ENCODE assay signal across 8 mouse cellular contexts in genomic region chr4:89469883-89470282, GRCm38 (mm10).
DNase-seq lines count a peak whose midpoint lies in the region; ATAC-seq and TF ChIP-seq lines count a peak whose summit lies in the region.

No protein-coding gene starts in this region.

- no peak for TF ChIP-seq CTCF in kidney, adult 2 months (conservative IDR thresholded peaks at IDR 0.05; ENCODE audit: insufficient read depth, insufficient read length, low read depth, low read length)
- no peak for TF ChIP-seq CTCF in thymus, adult 2 months (IDR thresholded peaks at IDR 0.05; ENCODE audit: borderline replicate concordance, control insufficient read depth, extremely low read depth, insufficient read depth, low read length, poor library complexity)

- H3K27me3 ChIP-seq in kidney, embryonic 16.5 days (ENCODE audit: insufficient read depth, low read length): no peaks in the 10 kb centered on the region
- no peaks in the 10 kb centered on the region for H3K27me3 ChIP-seq in kidney, adult 2 months (replicated peaks; ENCODE audit: control insufficient read depth, insufficient read depth, low read length)
- H3K27me3 ChIP-seq in hindbrain, embryonic 15.5 days: no peaks in the 10 kb centered on the region
- H3K27me3 ChIP-seq in midbrain, embryonic 14.5 days (ENCODE audit: control insufficient read depth, insufficient read depth, low read length): no peaks in the 10 kb centered on the region
- H3K27me3 ChIP-seq in thymus, adult 2 months (ENCODE audit: control insufficient read depth, insufficient read depth, low read length): no peaks in the 10 kb centered on the region

- no peak overlapping the region for H3K9ac ChIP-seq in kidney, embryonic 16.5 days (replicated peaks; ENCODE audit: low read length)
- H3K9ac ChIP-seq in hindbrain, embryonic 15.5 days: no peak overlapping the region
- H3K9ac ChIP-seq in midbrain, embryonic 14.5 days (replicated peaks; ENCODE audit: low read length): no peak overlapping the region

- no peak for DNase-seq in kidney, adult 2 months
- peak; percentile 32 for DNase-seq in gastrocnemius, postnatal 14 days
- DNase-seq in midbrain, embryonic 14.5 days: peak; percentile 44
- DNase-seq in thymus, postnatal 0 days (ENCODE audit: low spot score): no peak
- DNase-seq in thymus, adult 2 months: no peak

- no peaks in the 10 kb centered on the region for H3K9me3 ChIP-seq in kidney, embryonic 16.5 days (ENCODE audit: low read length)
- H3K9me3 ChIP-seq in hindbrain, embryonic 15.5 days: no peaks in the 10 kb centered on the region
- H3K9me3 ChIP-seq in midbrain, embryonic 14.5 days (ENCODE audit: control insufficient read depth, low read length): no peaks in the 10 kb centered on the region

- intact Hi-C loops in gastrocnemius, postnatal 14 days (cut with DNase I; ENCODE audit: low total_unique reads): no loop called here

- 19% methylated on average over 8 of the region's 8 CpGs for WGBS in kidney, embryonic 16.5 days
- WGBS in kidney, adult 2 months: 39% methylated on average over 8 of the region's 8 CpGs
- 27% methylated on average over 8 of the region's 8 CpGs for WGBS in hindbrain, embryonic 15.5 days
- WGBS in midbrain, embryonic 14.5 days: 16% methylated on average over 8 of the region's 8 CpGs
- 85% methylated on average over 8 of the region's 8 CpGs for WGBS in thymus, adult 2 months

- H3K4me2 ChIP-seq in kidney, embryonic 16.5 days (replicated peaks; ENCODE audit: low read depth, low read length): 0 out of 2 replicates have a peak overlapping the region, but pooled peaks have one; percentile 1
- H3K4me2 ChIP-seq in hindbrain, embryonic 15.5 days: no peak overlapping the region
- no peak overlapping the region for H3K4me2 ChIP-seq in midbrain, embryonic 14.5 days (ENCODE audit: low read length)

- peaks cover 10% of the 10 kb centered on the region for H3K4me1 ChIP-seq in kidney, embryonic 16.5 days (ENCODE audit: insufficient read depth, low read length)
- H3K4me1 ChIP-seq in kidney, adult 2 months (ENCODE audit: control insufficient read depth, insufficient read depth, low read length): no peaks in the 10 kb centered on the region
- no peaks in the 10 kb centered on the region for H3K4me1 ChIP-seq in hindbrain, embryonic 15.5 days (replicated peaks)
- H3K4me1 ChIP-seq in midbrain, embryonic 14.5 days (ENCODE audit: control insufficient read depth, insufficient read depth, low read length): 0 out of 2 replicates have a peak, but pooled peaks cover 2% of the 10 kb centered on the region
- no peaks in the 10 kb centered on the region for H3K4me1 ChIP-seq in thymus, adult 2 months (replicated peaks; ENCODE audit: control insufficient read depth, insufficient read depth, low read length)

- no peaks in the 10 kb centered on the region for H3K36me3 ChIP-seq in kidney, embryonic 16.5 days (ENCODE audit: insufficient read depth, low read length)
- H3K36me3 ChIP-seq in kidney, adult 2 months (ENCODE audit: control insufficient read depth, insufficient read depth, low read length): no peaks in the 10 kb centered on the region
- H3K36me3 ChIP-seq in hindbrain, embryonic 15.5 days: no peaks in the 10 kb centered on the region
- H3K36me3 ChIP-seq in midbrain, embryonic 14.5 days (ENCODE audit: control insufficient read depth, insufficient read depth, low read length): no peaks in the 10 kb centered on the region
- H3K36me3 ChIP-seq in thymus, adult 2 months (ENCODE audit: control insufficient read depth, insufficient read depth, low read length): no peaks in the 10 kb centered on the region

- H3K4me3 ChIP-seq in kidney, embryonic 16.5 days (ENCODE audit: low read length): no peak overlapping the region
- H3K4me3 ChIP-seq in kidney, adult 2 months (ENCODE audit: insufficient read depth, low read depth, low read length): no peak overlapping the region
- H3K4me3 ChIP-seq in hindbrain, embryonic 15.5 days: no peak overlapping the region
- no peak overlapping the region for H3K4me3 ChIP-seq in midbrain, embryonic 14.5 days (replicated peaks; ENCODE audit: low read depth, low read length)
- H3K4me3 ChIP-seq in thymus, adult 2 months (ENCODE audit: control insufficient read depth, insufficient read depth, low read length): no peak overlapping the region

- peak overlapping the region; percentile 2; the same call in 1 of the 2 replicates for H3K27ac ChIP-seq in kidney, embryonic 16.5 days (ENCODE audit: low read length)
- H3K27ac ChIP-seq in kidney, adult 2 months (ENCODE audit: insufficient read depth, low read depth, low read length): no peak overlapping the region
- H3K27ac ChIP-seq in hindbrain, embryonic 15.5 days (replicated peaks): 0 out of 2 replicates have a peak overlapping the region, but pooled peaks have one; percentile 15
- no peak overlapping the region for H3K27ac ChIP-seq in midbrain, embryonic 14.5 days (replicated peaks; ENCODE audit: low read depth, low read length)
- no peak overlapping the region for H3K27ac ChIP-seq in thymus, adult 2 months (ENCODE audit: control insufficient read depth, insufficient read depth, low read length)

- no peak for TF ChIP-seq POLR2A in kidney, adult 2 months (IDR thresholded peaks at IDR 0.05; ENCODE audit: low read depth, low read length)
- TF ChIP-seq POLR2A in thymus, adult 2 months (IDR thresholded peaks at IDR 0.05; ENCODE audit: control insufficient read depth, extremely low read depth, insufficient read depth, low read length, poor library complexity): no peak

- peak; percentile 79; the same call in 1 of the 2 replicates for ATAC-seq in kidney, embryonic 16.5 days (ENCODE audit: low FRiP score, low TSS enrichment)
- ATAC-seq in common myeloid progenitor, adult 5-6 weeks (replicated peaks; ENCODE audit: low read depth, poor library complexity, severe bottlenecking): 0 out of 2 replicates have a peak, but pooled peaks have one; percentile 25
- peak; percentile 74; the same call in 1 of the 2 replicates for ATAC-seq in hindbrain, embryonic 15.5 days (ENCODE audit: low FRiP score, low read depth)
- no peak; the same call in 1 of the 2 replicates for ATAC-seq in midbrain, embryonic 14.5 days (ENCODE audit: low FRiP score, low TSS enrichment)

Comparison
In these comparisons a context has a peak if more than half of its experiments do, and no peak if none do; other contexts are left out.
1. H3K27ac ChIP-seq: peak in kidney, embryonic 16.5 days (single experiment) and hindbrain, embryonic 15.5 days (single experiment); none in kidney, adult 2 months (single experiment), midbrain, embryonic 14.5 days (single experiment) and thymus, adult 2 months (single experiment).
2. DNase-seq: peak in gastrocnemius, postnatal 14 days (single experiment) and midbrain, embryonic 14.5 days (single experiment); none in kidney, adult 2 months (single experiment), thymus, postnatal 0 days (single experiment) and thymus, adult 2 months (single experiment).